Comparison of ENCODE assay signal across 10 mouse cellular contexts in the genomic region with DNA sequence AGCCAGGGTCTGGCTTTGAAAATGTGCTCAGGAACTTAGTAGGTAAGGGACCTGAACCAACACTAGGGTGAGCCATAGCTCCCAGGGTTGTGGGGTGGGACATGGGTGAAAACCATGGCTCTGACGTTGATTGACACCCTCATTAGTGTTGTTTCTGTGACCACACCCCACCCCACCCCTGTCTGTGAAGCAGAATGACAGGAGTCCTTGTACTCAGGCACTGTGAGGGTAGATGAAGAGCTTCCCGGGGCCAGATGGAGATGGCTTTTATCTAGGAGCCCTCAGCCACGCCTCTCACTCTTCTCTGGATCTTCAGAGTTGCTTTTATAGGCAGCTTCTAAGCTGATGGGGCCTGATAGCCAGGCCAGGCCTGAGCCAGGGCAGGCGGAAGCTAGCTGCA.
DNase-seq lines count a peak whose midpoint lies in the region; ATAC-seq and TF ChIP-seq lines count a peak whose summit lies in the region.
"Had no signal": no experiment of that assay in that cellular context is flagged by ENCODE, and none has a peak within 500 bp of the region (broad histone marks: within the 10 kb centered on the region; RNA-seq: fewer than 3 reads in every experiment).

No protein-coding gene starts in this region.

- ATAC-seq in forebrain, embryonic 15.5 days (replicated peaks), result no peak
- ATAC-seq in neural tube, embryonic 15.5 days (ENCODE audit: low FRiP score), result no peak

- no peak for TF ChIP-seq POLR2A in spleen, adult 2 months (IDR thresholded peaks at IDR 0.05; ENCODE audit: low read depth, low read length)

- peaks cover 88% of the 10 kb centered on the region for H3K4me1 ChIP-seq in forebrain, embryonic 10.5 days
- H3K4me1 ChIP-seq in forebrain, embryonic 15.5 days, result peaks cover 33% of the 10 kb centered on the region
- H3K4me1 ChIP-seq in spleen, adult 2 months (ENCODE audit: control insufficient read depth, insufficient read depth, insufficient read length), result peaks cover 82% of the 10 kb centered on the region
- H3K4me1 ChIP-seq in neural tube, embryonic 15.5 days, result peaks cover 71% of the 10 kb centered on the region

- peak overlapping the region; percentile 77 for H3K27ac ChIP-seq in forebrain, embryonic 10.5 days
- no peak overlapping the region; the same call in 1 of the 2 replicates for H3K27ac ChIP-seq in forebrain, embryonic 15.5 days (replicated peaks)
- H3K27ac ChIP-seq in spleen, adult 2 months (ENCODE audit: insufficient read depth, low read length), result peak overlapping the region; percentile 6; the same call in 1 of the 2 replicates
- peak overlapping the region; percentile 37; the same call in 1 of the 2 replicates for H3K27ac ChIP-seq in neural tube, embryonic 15.5 days (replicated peaks)
- H3K27ac ChIP-seq: embryonic facial prominence, embryonic 15.5 days had no signal

- TF ChIP-seq CTCF in spleen, adult 2 months (IDR thresholded peaks at IDR 0.05; ENCODE audit: extremely low read depth, insufficient read depth, insufficient read length, insufficient replicate concordance), result no peak

- no peak overlapping the region for H3K4me2 ChIP-seq in forebrain, embryonic 15.5 days (replicated peaks)
- H3K4me2 ChIP-seq in neural tube, embryonic 15.5 days, result no peak overlapping the region
- H3K4me2 ChIP-seq: embryonic facial prominence, embryonic 15.5 days had no signal

- H3K4me3 ChIP-seq in forebrain, embryonic 10.5 days, result no peak overlapping the region
- no peak overlapping the region for H3K4me3 ChIP-seq in forebrain, embryonic 15.5 days
- no peak overlapping the region for H3K4me3 ChIP-seq in spleen, adult 2 months (ENCODE audit: extremely low read depth, insufficient read depth, insufficient read length)
- H3K4me3 ChIP-seq in neural tube, embryonic 15.5 days (replicated peaks), result no peak overlapping the region
- H3K4me3 ChIP-seq: embryonic facial prominence, embryonic 15.5 days had no signal

- no peak overlapping the region for H3K9ac ChIP-seq in forebrain, embryonic 15.5 days (replicated peaks)
- H3K9ac ChIP-seq in neural tube, embryonic 15.5 days (replicated peaks), result no peak overlapping the region
- H3K9ac ChIP-seq: embryonic facial prominence, embryonic 15.5 days had no signal

- DNase-seq in forebrain, embryonic 10.5 days (ENCODE audit: extremely low spot score, low spot score), result no peak
- no peak for DNase-seq in spleen, adult 2 months (ENCODE audit: low read depth in 1 of 2, low spot score in 2 of 2)
- DNase-seq in spleen, adult 12 weeks (ENCODE audit: low spot score), result no peak
- DNase-seq in induced T-regulatory cell, adult 2 months (ENCODE audit: low read depth), result peak; percentile 62
- DNase-seq in urinary bladder, adult 18-20 months (ENCODE audit: low spot score in 2 of 2), result no peak
- DNase-seq in frontal cortex, postnatal 36 days (ENCODE audit: low spot score in 2 of 2), result no peak

- no peaks in the 10 kb centered on the region for H3K9me3 ChIP-seq in forebrain, embryonic 10.5 days
- no peaks in the 10 kb centered on the region for H3K9me3 ChIP-seq in forebrain, embryonic 15.5 days
- H3K9me3 ChIP-seq in neural tube, embryonic 15.5 days (replicated peaks), result no peaks in the 10 kb centered on the region
- H3K9me3 ChIP-seq: embryonic facial prominence, embryonic 15.5 days had no signal

- no peaks in the 10 kb centered on the region for H3K27me3 ChIP-seq in forebrain, embryonic 10.5 days (ENCODE audit: poor library complexity, severe bottlenecking)
- H3K27me3 ChIP-seq in forebrain, embryonic 15.5 days, result no peaks in the 10 kb centered on the region
- no peaks in the 10 kb centered on the region for H3K27me3 ChIP-seq in spleen, adult 2 months (ENCODE audit: control insufficient read depth, insufficient read depth, low read length)
- H3K27me3 ChIP-seq in neural tube, embryonic 15.5 days (replicated peaks), result no peaks in the 10 kb centered on the region
- H3K27me3 ChIP-seq: CH12.LX; embryonic facial prominence, embryonic 15.5 days had no signal

- peaks cover 72% of the 10 kb centered on the region for H3K36me3 ChIP-seq in forebrain, embryonic 10.5 days (replicated peaks)
- H3K36me3 ChIP-seq in forebrain, embryonic 15.5 days, result no peaks in the 10 kb centered on the region
- no peaks in the 10 kb centered on the region for H3K36me3 ChIP-seq in spleen, adult 2 months (ENCODE audit: control insufficient read depth, insufficient read depth, low read length)
- no peaks in the 10 kb centered on the region for H3K36me3 ChIP-seq in neural tube, embryonic 15.5 days

- WGBS in forebrain, embryonic 10.5 days, result 55% methylated on average over 4 of the region's 4 CpGs
- 42% methylated on average over 4 of the region's 4 CpGs for WGBS in forebrain, embryonic 15.5 days
- 48% methylated on average over 4 of the region's 4 CpGs for WGBS in spleen, adult 2 months
- WGBS in neural tube, embryonic 15.5 days, result 33% methylated on average over 4 of the region's 4 CpGs
